Mouse (Mus musculus) CH12.LX (cell line): Measurements from ENCODE around the gene Bard1. TPM values are rescaled to one million over a fixed set of nuclear protein-coding genes. Genes with fewer than 3 reads are reported as not detected.

Experiments used
- DNase-seq: peaks from one replicate; pipeline ENCODE4 v3.0.0-alpha.2; 2013; ENCODE audit errors: extremely low read depth
- H3K27ac ChIP-seq: 2 replicates; pipeline ENCODE4 v1.5.1; 2012; ENCODE audit warnings: low read depth, mild to moderate bottlenecking, control low read depth, moderate library complexity; ENCODE audit not compliant: insufficient read depth
- H3K27me3 ChIP-seq: replicated peaks from 2 replicates; pipeline ENCODE3; 2012; ENCODE audit warnings: inconsistent platforms
- H3K36me3 ChIP-seq, 2 experiments: replicated peaks in 1 of 2; 2 replicates each; pipeline versions ENCODE3 to v1.6.1; 2012; ENCODE audit warnings: inconsistent platforms in 1 of 2, low read length in 1 of 2, mild to moderate bottlenecking in 1 of 2, mixed read lengths in 1 of 2, moderate library complexity in 1 of 2; ENCODE audit not compliant: control insufficient read depth in 1 of 2, insufficient read depth in 1 of 2
- H3K4me1 ChIP-seq, 2 experiments: 2 replicates each; pipeline ENCODE4 v1.6.1; 2012; ENCODE audit warnings: inconsistent platforms in 1 of 2, moderate library complexity in 1 of 2; ENCODE audit not compliant: insufficient read depth in 2 of 2, control insufficient read depth in 1 of 2
- H3K4me2 ChIP-seq: 2 replicates; pipeline ENCODE4 v1.6.1; 2012; ENCODE audit warnings: low read depth, mild to moderate bottlenecking, control low read depth; ENCODE audit not compliant: poor library complexity, insufficient read depth, severe bottlenecking
- H3K4me3 ChIP-seq, 3 experiments: fragments of 150-350 bp in 1 of 3; sonication (generic) in 1 of 3; replicated peaks in 1 of 3; 2 replicates each; pipeline versions ENCODE3 to v1.5.1; 2011 to 2012; ENCODE audit warnings: low read depth in 2 of 3, low read length in 2 of 3, mild to moderate bottlenecking in 2 of 3, moderate library complexity in 2 of 3, control low read depth in 1 of 3, improper control_type of control experiment in 1 of 3, inconsistent platforms in 1 of 3, mixed read lengths in 1 of 3; ENCODE audit not compliant: poor library complexity in 1 of 3
- H3K79me2 ChIP-seq: replicated peaks from 2 replicates; pipeline ENCODE4 v1.6.1; 2012; ENCODE audit warnings: mild to moderate bottlenecking, moderate library complexity; ENCODE audit not compliant: control insufficient read depth, poor library complexity, insufficient read depth, severe bottlenecking; ENCODE audit errors: extremely low read depth
- H3K9ac ChIP-seq: 2 replicates; pipeline ENCODE4 v1.6.1; 2012; ENCODE audit warnings: low read depth, mild to moderate bottlenecking, control low read depth, moderate library complexity; ENCODE audit not compliant: insufficient read depth
- H3K9me3 ChIP-seq: replicated peaks from 2 replicates; pipeline ENCODE3; 2012; ENCODE audit warnings: low read length, inconsistent platforms, mixed read lengths
- CHD2 ChIP-seq: IDR thresholded peaks from 2 replicates; pipeline ENCODE4 v1.6.1; 2011; ENCODE audit warnings: low read length, improper control_type of control experiment
- E2F4 ChIP-seq: IDR thresholded peaks from 2 replicates; pipeline ENCODE4 v1.6.1; 2011; ENCODE audit warnings: low read depth, low read length, improper control_type of control experiment; ENCODE audit not compliant: insufficient replicate concordance
- ETS1 ChIP-seq: conservative IDR thresholded peaks from 2 replicates; pipeline ENCODE4 v1.6.1; 2012; ENCODE audit warnings: low read depth, mild to moderate bottlenecking, inconsistent platforms, low read length, improper control_type of control experiment, moderate library complexity
- GABPA ChIP-seq: IDR thresholded peaks from 2 replicates; pipeline ENCODE4 v1.6.1; 2012; ENCODE audit warnings: low read depth, low read length, improper control_type of control experiment, inconsistent platforms; ENCODE audit not compliant: insufficient replicate concordance
- JUN ChIP-seq: IDR thresholded peaks from 2 replicates; pipeline ENCODE4 v1.6.1; 2011; ENCODE audit warnings: low read depth, mild to moderate bottlenecking, low read length, improper control_type of control experiment, moderate library complexity; ENCODE audit not compliant: insufficient read depth
- JUND ChIP-seq: conservative IDR thresholded peaks from 2 replicates; pipeline ENCODE4 v1.6.1; 2011; ENCODE audit warnings: low read depth, low read length, improper control_type of control experiment
- MAFK ChIP-seq: IDR thresholded peaks from 2 replicates; pipeline ENCODE4 v1.6.1; 2011; ENCODE audit warnings: low read length, improper control_type of control experiment; ENCODE audit not compliant: insufficient replicate concordance
- MAZ ChIP-seq: IDR thresholded peaks from 2 replicates; pipeline ENCODE4 v1.6.1; 2012; ENCODE audit warnings: low read depth, mild to moderate bottlenecking, inconsistent platforms, low read length, improper control_type of control experiment, moderate library complexity
- MEF2A ChIP-seq: IDR thresholded peaks from 2 replicates; pipeline ENCODE4 v1.6.1; 2014; ENCODE audit warnings: low read depth, mild to moderate bottlenecking, inconsistent platforms, low read length, improper control_type of control experiment, borderline replicate concordance
- MXI1 ChIP-seq: IDR thresholded peaks from 2 replicates; pipeline ENCODE4 v1.6.1; 2011; ENCODE audit warnings: mild to moderate bottlenecking, low read depth, low read length, improper control_type of control experiment
- MYC ChIP-seq: IDR thresholded peaks from 2 replicates; pipeline ENCODE4 v1.6.1; 2011; ENCODE audit warnings: low read depth, mild to moderate bottlenecking, improper control_type of control experiment, low read length
- NRF1 ChIP-seq: IDR thresholded peaks from 2 replicates; pipeline ENCODE4 v1.6.1; 2014; ENCODE audit warnings: low read depth, mild to moderate bottlenecking, inconsistent platforms, low read length, improper control_type of control experiment, moderate library complexity
- PAX5 ChIP-seq: IDR thresholded peaks from 2 replicates; pipeline ENCODE4 v1.6.1; 2012; ENCODE audit warnings: low read length, inconsistent platforms, mixed read lengths
- POLR2A ChIP-seq: IDR thresholded peaks from 2 replicates; pipeline ENCODE4 v1.6.1; 2011; ENCODE audit warnings: low read depth, mild to moderate bottlenecking, improper control_type of control experiment, low read length
- RCOR1 ChIP-seq: conservative IDR thresholded peaks from 2 replicates; pipeline ENCODE4 v1.6.1; 2012; ENCODE audit warnings: low read depth, mild to moderate bottlenecking, inconsistent platforms, low read length, improper control_type of control experiment
- SIN3A ChIP-seq: IDR thresholded peaks from 2 replicates; pipeline ENCODE4 v1.6.1; 2012; ENCODE audit warnings: low read length, improper control_type of control experiment, inconsistent platforms
- USF1 ChIP-seq: IDR thresholded peaks from 2 replicates; pipeline ENCODE4 v1.6.1; 2014; ENCODE audit warnings: low read depth, mild to moderate bottlenecking, inconsistent platforms, low read length, improper control_type of control experiment
- USF2 ChIP-seq: conservative IDR thresholded peaks from 2 replicates; pipeline ENCODE4 v1.6.1; 2011; ENCODE audit warnings: low read depth, low read length, improper control_type of control experiment
- ZNF384 ChIP-seq: IDR thresholded peaks from 2 replicates; pipeline ENCODE4 v1.6.1; 2012; ENCODE audit warnings: low read depth, low read length, improper control_type of control experiment, inconsistent platforms
- dilution Hi-C: fragments of 300-500 bp; cut with MboI; formaldehyde crosslinking; loops from 2 replicates; pipeline ENCODE4 v1.14.3; 2020; ENCODE audit warnings: low sequenced_read_pairs; ENCODE audit not compliant: extremely low pct_unique_long_range_greater_than_20kb, extremely low pct_ligation_motif_present
- in situ Hi-C: fragments of 300-500 bp; cut with MboI; formaldehyde crosslinking; loops from 3 replicates; pipeline ENCODE4 v1.14.3; 2019; ENCODE audit warnings: low sequenced_read_pairs, low pct_ligation_motif_present, low pct_unique_long_range_greater_than_20kb, mixed read lengths
- polyA plus RNA-seq: library from polyadenylated mRNA; unstranded; fragments of >175 nt; gene quantifications from 2 replicates; pipeline ENCODE4 v1.2.1, GENCODE M21; 2012; ENCODE audit warnings: low read depth; ENCODE audit not compliant: insufficient read length
- total RNA-seq, 2 experiments: library from RNA; depleted of rRNA; stranded (reverse); fragments of 300-350 nt in 1 of 2; fragments of >200 nt in 1 of 2; gene quantifications; 2 replicates each; pipeline ENCODE4 v1.2.3; 2012 to 2014

Gene Bard1
- total and polyA plus RNA-seq, 3 experiments, result 7.1 to 9.5 (median 8.8) TPM

GRCm38 (mm10) chr1:71052252-71052651, 50.7 kb downstream of the Bard1 start:
- Histone ChIP-seq H3K9me3 (no peaks in the 10 kb centered on the region), H3K4me3 (no peak overlapping the region), H3K4me1 (0 out of 4 replicates have a peak, but pooled peaks cover 0 to 5% of the 10 kb centered on the region in 2 experiments), H3K4me2 (no peak overlapping the region), H3K27ac (no peak overlapping the region), H3K79me2 (no peaks in the 10 kb centered on the region; the same call in 1 of the 2 replicates), H3K9ac (no peak overlapping the region), H3K27me3 (no peaks in the 10 kb centered on the region), H3K36me3 (peaks cover 6 to 62% of the 10 kb centered on the region in 2 experiments)
- dilution Hi-C loops, result no loop called here
- TF ChIP-seq USF2, result no peak
- no peak for TF ChIP-seq NRF1
- TF ChIP-seq JUN, result no peak
- TF ChIP-seq CHD2, result no peak
- no peak for TF ChIP-seq RCOR1
- TF ChIP-seq ZNF384, result no peak
- TF ChIP-seq SIN3A, result no peak
- TF ChIP-seq ETS1, result no peak
- TF ChIP-seq MEF2A, result no peak
- no peak for TF ChIP-seq GABPA
- no peak for DNase-seq
- in situ Hi-C loops, result no loop called here

GRCm38 (mm10) chr1:71045141-71045540, 57.8 kb downstream of the Bard1 start:
- Histone ChIP-seq H3K4me2 (no peak overlapping the region), H3K36me3 (peaks cover 9 to 41% of the 10 kb centered on the region in 2 experiments), H3K27ac (no peak overlapping the region), H3K79me2 (no peaks in the 10 kb centered on the region), H3K9me3 (no peaks in the 10 kb centered on the region), H3K4me3 (no peak overlapping the region), H3K4me1 (peaks cover 0 to 3% of the 10 kb centered on the region in 2 experiments; a peak in 1 of 4 replicates), H3K27me3 (no peaks in the 10 kb centered on the region), H3K9ac (no peak overlapping the region)
- dilution Hi-C loops (no loop called here), in situ Hi-C loops (no loop called here)
- TF ChIP-seq MXI1 (no peak), MAZ (no peak), JUN (no peak), USF2 (no peak), PAX5 (no peak), E2F4 (no peak), MAFK (no peak), SIN3A (no peak), USF1 (no peak), MYC (no peak), POLR2A (no peak), JUND (no peak)
- no peak for DNase-seq
